Mouse (Mus musculus): ENCODE results near the gene Disc1. TPM values are rescaled to one million over a fixed set of nuclear protein-coding genes. Genes with fewer than 3 reads are reported as not detected.

The Disc1 gene
- total RNA-seq (2021), result 1 to 10 TPM in 1 of 2 experiments, under 1 TPM in 1; 0.61 to 1.0 TPM
- long read RNA-seq, experiment 1, partial matches to known transcripts, result 0 of 1 reads
- long read RNA-seq, experiment 1, other reads (novel, unspliced or antisense), result 0 of 1 reads
- long read RNA-seq, experiment 2, result 0 reads

DNA sequence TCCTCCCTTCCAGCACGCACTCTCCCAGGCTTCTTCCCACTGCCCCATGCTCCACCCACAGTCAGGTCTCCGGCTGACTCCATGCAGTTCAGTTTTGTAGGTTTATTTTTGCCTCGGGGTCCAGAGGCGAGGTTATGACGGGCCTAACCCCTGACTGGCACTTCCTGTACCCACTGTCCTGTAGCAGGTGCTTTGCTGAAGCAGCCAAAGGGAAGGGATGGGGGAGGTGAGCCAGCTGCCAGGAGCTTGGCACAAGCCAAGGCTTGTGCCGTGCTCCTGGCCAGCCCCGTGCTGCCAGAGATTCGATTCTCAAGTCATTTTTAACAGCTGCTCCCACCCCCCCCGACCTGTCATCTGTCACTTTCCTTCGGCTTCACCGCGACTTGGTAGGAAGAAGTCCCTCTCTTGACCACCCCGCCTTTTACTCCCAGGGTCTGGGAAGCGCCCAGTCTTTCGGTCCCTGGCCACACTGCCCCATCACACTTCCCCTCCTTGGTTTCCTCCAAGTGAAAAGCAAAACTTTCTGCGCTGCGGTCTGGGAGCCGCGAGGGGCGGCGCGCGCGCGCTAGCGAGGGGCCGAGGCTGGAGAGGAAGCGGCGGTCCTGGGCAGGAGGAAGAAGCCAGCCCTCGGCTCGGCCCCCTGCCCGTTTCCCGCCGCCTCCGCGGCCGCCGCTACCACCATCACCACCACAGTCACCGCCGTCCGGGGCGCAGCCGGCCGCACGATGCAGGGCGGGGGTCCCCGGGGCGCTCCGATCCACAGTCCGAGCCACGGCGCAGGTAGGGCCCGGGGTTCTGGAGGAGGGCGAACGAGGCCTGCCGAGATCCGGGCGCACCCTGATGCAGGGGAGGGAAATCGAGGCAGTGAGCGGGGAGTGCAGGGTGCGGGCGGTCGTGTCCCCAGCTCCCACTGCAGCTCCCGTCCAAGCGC is at the start of gene Disc1:
Gene Disc1 (plus strand): TSS at position 691 of the 931 bp plus-strand sequence.
- DNase-seq, result peak; percentile 51

DNA sequence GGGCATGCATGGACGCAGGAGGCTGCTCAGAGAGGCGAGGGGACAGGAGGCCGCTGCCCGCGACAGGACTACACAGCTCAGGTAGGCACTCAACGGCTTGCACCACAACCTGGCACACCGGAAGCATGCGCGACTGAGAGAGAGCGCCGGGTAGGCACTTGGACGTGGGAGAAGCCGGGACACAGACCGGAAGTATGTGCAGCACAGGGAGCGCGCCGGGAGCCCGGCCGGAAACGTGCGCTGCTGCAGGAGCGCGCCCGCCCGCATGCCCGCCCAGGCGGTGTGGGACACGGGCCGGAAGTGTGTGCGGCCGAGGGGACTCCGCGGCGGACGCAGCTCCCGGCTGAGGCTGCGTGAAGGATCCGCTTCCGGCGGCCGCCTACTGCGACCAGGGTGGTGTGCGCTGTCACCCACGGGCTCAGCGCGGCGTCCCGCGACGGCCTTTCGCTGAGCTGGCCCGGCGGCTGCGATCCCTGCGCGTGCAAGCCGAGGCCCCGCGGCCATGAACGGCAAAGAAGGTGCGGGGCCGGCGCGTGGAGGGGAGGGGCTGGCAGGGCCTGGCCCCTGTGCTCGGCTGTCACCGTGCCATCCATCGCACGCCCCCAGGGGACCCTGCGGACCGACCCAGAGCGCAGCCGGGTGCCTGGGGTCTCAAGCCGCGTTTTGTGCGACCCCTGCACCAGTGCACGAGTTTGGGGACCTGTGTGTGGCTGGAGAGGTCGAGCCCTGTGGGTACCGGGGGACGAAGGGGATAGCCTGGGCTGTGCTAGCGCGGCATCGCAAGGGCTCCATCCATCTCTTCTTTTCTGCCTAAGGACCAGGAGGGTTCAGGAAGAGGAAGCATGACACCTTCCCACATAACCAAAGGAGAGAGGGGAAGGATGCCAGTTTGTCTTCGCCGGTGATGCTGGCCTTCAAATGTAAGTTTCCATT is 41.0 kb upstream of the Disc1 start, which contains the start of gene Tsnax:
Gene Tsnax (plus strand): TSS at position 303 of the 933 bp plus-strand sequence.
- DNase-seq, result peak; percentile 93

DNA sequence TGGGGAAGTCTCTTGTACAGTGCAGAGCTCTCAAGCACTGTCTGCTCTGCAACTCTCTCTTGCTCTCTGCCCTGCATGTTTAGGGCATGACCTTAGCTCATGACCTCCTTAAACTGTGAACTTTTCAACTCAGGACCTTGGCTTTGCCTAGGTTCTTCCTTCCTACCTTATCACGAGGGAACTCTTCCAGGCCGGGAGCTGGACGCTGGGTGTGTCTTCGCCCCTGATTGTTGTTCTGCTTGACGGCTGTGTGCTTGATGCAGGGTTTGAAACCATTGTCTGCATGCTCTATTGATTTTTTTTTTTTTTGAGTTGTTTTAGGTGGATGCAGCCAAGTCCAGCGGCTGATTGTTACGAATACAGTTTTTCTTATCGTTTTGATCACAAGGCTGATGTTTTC is 29.9 kb upstream of the Disc1 start:
- DNase-seq, result no peak

DNA sequence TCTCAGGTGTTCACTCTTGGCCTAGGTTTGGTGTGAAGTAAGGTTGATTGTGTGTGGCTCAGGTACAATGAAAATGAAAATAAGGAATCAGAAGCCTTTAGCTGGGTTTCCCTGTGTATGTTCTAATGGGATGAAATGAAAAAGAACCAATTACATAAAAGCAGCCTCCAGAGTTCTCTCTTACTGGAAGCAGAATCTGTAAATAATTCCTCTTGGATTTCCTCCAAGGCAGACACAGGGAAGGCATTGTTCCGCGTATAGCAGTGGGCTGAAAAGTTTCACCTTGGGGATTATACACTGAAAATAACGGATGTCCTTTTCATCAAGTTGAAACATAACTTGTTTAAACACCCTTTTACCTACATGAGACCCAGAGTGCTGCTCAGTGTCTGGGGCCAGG is 26.8 kb upstream of the Disc1 start:
- DNase-seq, result no peak

DNA sequence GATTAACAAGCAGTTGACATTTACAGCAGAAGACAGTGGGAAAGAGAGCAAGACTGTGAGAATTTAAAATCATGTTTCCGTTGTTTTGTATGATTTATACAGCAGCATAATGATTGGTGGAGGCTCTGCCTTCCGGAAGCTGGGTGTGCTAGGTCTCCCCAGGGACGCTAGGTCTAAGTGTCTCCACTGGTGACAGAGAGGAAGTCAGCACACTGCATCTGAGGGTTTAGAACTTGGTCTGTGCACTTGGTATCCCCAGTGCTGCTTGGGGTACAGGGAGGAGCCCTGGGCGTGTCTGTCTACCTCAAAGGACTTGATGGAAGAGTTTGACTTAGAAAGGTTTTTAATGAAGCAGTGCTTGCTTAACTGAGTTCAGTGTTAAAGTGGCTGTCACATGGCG is 25.2 kb upstream of the Disc1 start:
- no peak for DNase-seq

DNA sequence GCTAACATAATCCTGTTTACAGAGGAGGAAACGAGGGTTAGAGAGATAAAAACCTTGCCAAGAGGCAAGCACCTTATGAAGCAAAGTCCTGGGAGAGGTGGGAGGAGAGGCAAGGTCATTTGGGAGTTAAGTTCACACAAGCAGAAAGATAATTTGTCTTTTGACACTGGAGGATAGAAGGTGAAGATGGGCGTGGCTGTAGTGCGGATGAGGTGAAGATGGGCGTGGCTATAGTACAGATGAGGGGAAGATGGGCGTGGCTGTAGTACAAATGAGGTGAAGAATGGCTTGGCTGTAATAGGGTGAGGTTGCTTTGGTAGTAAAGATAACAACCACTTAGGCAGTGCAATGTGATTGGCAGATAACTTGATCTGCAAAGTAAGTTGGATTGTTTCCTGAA is 22.7 kb upstream of the Disc1 start:
- no peak for DNase-seq

DNA sequence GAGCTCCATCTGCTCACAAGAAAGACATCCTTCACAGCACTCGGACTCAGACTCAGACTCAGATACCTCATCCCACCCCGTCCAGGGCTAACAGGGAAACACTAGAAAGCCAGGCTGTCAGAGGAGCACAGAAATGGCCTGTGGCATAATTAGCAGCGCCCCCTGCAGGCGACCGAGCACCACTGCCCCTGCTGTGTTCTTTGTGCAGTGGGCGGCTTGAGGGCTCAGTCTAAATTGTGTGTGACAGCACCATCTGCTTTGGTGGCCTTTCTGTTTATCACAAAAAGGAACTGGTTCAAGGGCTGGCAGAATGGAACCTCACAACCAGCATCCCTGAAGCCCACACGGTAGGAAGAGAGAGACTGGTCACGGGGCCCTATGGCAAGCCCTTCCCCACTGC is 19.3 kb upstream of the Disc1 start:
- DNase-seq, result peak; percentile 27

DNA sequence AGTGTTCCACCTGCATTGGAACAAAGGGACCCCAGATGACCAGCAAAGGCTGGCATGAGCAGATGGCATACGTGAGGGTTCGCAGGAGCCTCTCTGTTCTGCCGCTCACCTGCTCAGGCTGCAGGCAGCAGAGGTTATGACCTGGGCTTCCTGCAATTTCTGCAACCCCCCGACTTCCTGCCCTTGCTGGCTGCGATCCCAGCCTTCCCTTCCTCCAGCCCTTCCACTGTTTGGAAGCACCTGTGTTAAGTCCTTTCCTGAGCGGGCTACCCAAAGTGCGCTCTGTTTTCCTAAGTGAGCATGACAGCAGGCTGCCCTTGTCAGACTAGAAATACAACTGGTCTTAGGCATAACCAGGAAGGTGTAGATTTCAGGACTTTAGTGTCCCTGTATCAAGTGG is 16.9 kb upstream of the Disc1 start:
- peak; percentile 37 for DNase-seq

DNA sequence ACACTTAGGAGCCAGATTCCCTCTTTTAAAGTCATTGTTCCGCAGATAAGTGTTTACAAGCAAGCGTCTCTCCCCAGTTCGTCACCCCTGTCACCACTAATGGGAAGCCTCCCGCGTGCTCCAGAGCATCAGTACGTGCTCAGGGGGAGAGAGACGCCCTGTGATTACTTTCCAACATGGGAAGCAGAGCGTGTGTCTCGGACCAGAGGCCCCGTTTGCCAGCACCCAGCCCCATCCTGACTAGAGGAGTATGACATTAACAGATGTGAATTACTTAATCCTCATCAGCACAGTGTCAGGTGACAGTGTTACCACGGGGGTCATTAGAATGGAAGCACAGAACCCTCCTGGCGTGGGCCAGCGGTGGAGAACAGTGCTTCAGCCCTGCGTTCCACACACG is 15.3 kb upstream of the Disc1 start:
- DNase-seq, result peak; percentile 54

DNA sequence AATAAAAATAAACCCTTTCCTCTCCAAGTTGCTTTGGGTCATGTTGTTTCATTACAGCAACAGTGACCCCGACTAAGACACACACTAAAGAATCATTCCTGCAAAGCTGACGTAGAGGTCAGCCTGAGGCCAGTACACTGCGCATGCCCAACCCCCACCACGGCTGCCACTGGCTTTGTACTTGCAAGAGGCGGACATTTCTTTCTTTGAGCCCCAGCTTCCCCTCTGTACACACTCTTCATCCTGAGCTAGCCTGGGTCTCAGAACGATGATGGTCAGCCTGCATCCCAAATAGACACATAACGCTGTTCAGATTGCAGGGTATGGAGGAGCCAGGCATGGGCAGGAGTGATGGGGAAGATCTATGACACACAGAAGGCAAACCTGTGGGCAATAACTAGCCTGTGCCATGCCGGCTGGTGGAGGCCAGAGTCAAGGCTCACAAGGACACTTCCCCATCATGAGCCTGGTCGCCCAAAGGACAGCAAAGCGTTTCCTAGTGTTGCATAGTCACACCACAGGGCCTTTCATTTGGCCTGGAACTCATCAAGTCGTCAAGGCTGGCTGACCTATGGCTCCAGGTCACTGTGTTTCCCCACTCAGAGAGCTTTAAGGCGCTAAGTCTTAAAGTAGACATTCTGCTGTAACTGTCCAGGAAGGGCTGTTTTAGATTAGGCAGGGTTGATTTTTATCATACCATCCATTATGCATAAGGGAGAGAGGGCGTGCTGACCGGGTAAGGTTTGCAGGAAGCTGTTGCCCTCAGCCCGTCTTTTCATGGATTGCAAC is 13.2 kb upstream of the Disc1 start:
- no peak for DNase-seq

DNA sequence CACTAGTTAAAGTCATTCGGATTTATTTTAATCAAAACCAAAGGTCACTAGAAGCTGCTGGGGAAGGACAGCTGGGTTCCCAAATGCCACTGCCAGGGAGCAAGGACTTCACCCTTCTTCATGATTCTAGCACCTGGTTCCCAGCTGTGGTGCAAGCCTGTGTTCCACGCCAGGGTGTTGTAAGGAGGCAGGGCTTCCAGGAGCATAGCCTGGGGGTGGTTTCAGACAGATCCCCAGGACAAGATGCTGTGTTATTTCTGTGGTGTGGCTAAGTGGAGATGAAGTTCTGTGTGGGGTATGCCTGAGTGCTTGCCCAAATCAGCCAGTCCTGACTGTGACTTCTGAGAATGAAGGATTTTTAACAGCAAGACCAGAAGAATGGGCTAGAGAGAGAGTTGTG is 12.5 kb upstream of the Disc1 start:
- DNase-seq, result no peak

DNA sequence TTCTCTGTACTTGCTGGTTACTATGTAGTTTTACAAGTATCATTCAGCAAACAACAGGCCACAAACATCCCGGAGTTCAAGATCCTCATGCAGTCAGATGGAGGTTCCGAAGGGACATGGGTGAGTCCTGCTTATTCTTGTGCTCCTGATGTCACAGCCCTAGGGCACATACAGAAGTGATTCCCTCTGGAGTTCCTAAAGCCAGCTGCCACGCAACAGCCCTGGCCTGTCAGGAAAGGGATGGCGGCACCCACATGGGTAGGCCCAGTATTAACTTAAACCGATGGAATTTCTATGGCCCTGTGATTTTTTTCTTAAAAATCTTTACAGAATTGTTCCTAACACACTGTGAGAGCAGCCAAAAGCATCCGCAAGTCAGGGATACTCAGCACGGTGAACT is 10.6 kb upstream of the Disc1 start:
- no peak for DNase-seq

DNA sequence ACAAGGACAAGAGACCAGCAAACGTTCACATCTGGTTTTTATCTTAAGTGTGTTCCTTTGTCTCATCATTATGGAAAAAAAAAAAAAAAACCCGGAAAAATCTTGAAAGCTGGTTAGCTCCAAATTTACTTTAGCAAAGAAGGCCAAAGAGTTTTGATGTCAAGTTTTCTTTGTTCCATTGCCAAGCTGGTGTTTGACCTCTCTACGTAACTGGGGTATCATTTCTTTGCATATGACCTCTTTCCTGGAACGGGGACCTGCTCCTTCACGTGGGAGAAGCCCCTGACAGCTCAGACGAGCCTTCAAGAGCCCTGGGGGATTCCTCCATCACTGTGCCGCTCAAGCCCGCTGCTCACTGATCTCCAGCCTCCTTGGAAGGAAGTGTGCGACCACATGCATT is 10.1 kb upstream of the Disc1 start:
- DNase-seq, result no peak

DNA sequence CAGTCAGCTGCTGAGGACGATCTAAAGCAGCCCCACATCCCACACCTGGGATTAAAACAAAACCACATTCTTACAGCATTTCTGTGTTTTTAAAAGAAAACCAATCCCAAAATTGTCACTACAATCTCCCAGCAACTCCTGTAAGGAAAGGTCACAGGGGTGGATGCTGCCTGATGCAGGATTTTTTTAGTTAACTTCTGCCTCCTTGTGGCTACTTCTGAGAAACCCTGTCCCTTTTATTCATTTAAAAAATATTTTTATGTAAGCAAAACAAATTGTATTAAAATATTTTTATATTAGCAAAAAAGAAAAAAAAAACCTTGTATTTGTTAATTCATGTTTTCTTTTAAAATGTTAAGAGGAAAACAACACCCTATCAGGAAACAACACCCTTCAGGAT is 8.2 kb upstream of the Disc1 start:
- no peak for DNase-seq

DNA sequence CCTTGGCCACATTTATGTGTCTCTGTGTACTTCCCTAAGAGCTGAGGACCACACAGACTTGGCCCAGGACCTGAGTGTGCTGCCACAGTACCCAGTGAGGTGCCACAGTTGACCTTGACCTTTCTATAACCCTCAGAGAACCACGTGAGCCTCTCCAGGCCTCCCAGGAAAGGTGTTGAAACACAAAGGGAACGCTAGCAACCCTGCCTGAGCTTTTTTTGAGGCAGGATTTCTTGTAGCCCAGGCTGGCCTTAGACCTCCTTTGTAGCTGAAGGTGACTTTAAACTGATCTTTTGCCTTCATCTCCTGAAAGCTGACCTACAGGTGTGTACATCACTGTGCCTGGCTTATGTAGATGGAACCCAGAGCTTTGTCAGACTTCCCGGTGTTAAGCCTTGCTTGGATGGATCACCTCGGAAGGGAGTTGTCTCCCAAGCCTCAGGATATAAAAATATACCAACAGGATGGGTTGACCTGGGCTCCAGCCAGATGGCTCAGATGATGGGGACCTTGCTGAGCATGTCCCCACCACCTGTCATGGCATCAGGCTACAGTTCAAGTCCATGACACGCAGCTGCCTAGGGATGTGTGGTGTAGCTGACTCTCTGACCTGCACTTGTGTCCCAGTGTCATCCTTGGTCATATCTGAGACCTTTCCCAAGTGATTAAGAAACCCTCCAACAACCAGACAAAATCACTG is 4.8 kb upstream of the Disc1 start:
- peak; percentile 35 for DNase-seq

DNA sequence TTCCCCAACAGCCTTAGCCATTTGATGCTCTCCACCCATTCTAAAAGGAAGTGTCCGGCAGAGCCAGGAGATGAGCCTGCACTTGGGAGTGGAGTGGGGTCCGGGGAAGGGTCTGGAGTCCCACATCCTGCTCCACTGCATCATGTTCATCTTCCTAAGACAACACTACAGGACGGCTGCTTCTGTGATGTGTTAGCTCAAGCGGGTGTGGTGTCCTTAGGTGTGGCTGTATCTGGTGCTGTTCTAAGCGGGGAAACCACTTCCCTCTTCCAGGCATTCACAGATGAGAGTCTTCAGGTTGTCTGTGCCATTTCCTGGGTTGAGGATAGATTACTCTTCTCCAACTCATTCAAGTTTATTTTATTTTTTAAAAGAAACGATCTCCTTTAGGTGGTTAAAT is 4.2 kb upstream of the Disc1 start:
- DNase-seq, result no peak

DNA sequence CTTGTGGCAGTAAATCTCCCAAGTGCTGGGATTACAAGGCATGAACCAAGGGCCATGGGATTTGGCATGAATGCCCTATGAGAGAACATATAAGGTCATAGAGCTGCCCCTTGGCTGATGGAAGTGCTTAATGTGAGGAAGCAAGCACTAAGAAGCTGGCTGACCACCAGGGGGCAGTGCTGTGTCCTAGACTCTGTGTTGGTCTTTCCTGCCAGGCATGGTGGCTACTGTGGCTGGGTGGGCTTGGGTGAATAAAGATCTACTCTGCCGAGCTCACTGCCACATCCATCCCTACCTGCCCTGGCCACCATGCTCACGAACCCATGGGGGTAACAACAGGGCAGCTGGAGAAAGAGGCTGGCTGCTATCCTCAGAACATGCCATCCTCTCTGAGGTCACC is 2.0 kb upstream of the Disc1 start:
- DNase-seq, result peak; percentile 26

DNA sequence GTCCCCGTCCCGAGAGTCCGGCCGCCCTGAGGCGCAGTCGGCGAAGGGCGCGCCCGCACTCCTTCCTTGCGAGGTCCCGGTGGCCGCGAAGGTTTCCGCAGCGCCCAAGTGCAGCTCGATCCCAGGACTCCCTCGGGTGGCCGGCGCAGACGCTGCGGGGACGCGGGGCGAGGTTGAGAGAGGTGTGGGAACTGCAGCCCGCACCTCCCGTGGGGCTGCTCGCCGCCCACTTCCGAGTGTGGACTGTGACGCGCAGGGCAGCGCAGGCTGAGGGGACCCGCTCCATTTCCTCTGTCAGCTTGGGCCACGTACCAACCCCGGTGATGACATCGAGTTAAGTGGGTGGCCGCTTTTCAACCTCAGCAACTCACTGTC is 428 bp downstream of the Disc1 start:
- DNase-seq, result peak; percentile 32

DNA sequence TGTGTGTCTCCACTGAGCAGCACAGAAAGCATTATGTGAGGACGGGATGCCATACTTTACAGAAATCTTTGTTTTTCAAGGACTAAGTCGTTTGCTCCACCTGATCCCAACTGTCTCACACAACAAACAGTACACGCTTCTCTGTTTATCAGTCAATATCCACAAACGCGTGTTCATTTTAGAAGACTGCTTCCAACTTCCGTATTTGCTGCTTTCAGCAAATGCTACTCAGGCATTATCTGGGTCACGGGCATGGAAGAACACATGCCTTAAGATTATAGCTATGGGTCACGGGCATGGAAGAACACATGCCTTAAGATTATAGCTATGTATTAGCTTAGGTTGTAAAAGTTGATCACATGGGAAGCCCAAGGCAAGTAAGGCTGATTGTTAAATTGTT is 6.9 kb downstream of the Disc1 start:
- DNase-seq, result no peak

DNA sequence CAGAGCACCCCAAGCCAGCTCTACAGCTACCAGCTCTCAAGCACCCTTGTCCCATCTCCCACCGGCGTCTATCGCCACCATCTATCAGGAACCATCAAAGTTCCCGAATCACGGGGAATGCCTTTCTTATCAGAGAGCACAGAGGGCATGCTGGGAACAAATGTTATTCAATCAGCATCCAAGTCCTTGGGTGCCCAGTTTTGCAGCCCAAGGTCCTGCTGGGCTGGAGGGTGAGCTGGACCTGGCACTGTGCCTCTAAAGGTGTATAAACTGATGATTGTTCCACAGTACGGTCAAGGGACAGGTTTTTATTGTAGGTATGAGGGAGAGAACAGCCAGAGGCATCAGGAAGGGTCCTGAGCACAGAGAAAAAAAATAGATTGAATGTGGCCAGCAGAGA is 11.6 kb downstream of the Disc1 start:
- no peak for DNase-seq

DNA sequence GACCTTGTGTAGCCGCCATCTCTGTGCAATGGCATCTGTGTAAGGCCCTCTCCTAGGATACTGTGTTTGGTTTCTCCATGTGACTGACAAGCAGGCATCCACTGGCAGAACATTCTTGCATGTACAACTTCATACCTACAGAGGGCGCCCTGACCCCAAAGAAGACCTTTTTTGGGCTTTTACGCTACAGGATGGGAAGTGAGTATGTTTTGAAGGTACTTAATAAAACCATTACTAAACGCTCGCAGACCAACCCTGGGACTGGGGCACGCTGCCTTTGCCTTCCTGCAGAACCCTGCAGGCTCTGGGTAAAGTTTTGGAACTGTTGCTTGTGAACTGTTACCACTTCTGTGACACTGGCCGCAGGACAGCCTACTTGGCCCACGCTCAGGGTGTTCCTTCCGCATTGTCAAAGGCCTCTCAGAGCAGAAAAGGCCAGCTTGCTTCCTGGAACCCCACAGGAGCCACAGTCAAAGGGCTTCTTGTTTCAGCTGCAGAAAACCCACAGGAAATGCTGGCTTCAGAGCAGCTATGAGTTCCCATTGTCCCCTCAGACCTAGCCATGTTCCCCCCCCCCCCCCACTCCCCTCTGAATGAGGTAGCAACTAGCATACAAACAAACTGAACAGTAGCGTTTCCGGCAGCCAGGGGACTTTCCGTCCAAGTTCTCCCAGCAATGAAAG is 13.1 kb downstream of the Disc1 start:
- DNase-seq, result peak; percentile 74
